Mouse (Mus musculus) liver, postnatal 0 days (tissue): ENCODE data around the gene Gm884.

Source experiments
- CTCF ChIP-seq: sonication (generic); IDR thresholded peaks from 2 replicates; pipeline ENCODE4 v1.5.1; 2016; ENCODE audit warnings: antibody characterized with exemption, low read depth
- EP300 ChIP-seq: IDR thresholded peaks from 2 replicates; pipeline ENCODE4 v1.6.1; 2016; ENCODE audit warnings: antibody characterized with exemption, low read depth, mild to moderate bottlenecking

DNA sequence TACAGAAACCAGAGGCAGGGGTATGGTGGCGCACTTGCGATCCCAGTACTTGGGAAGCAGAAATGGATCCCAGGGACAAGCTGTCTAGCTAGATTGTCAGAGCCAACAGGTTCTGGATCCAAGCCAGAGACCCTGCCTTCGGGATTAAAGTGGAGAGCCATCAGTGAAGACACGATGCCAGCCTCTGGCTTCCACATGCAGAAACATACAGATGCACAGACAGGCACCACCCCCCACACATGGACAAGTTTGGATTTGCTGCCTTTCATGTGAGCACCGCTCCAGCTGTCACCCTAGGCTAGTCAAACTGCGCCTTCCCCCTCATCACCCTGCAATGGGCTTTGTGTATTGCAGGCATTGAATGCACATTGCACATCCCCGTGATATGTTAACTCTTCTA lies 37.2 kb upstream of the Gm884 start:
- no peak for TF ChIP-seq EP300
- no peak for TF ChIP-seq CTCF
